Mouse (Mus musculus) central nervous system, embryonic 11.5 days (tissue): ENCODE measurements around the gene Olfr1499. TPM values are rescaled to one million over a fixed set of nuclear protein-coding genes. Genes with fewer than 3 reads are reported as not detected.

Experiments
- polyA plus RNA-seq: library from polyadenylated mRNA; depleted of rRNA; stranded (reverse); fragments of >200 nt; gene quantifications from 2 replicates; pipeline ENCODE4 v1.2.3, GENCODE M21; 2012; rRNA removed

Olfr1499 gene
- polyA plus RNA-seq = not detected in 2 replicates

DNA sequence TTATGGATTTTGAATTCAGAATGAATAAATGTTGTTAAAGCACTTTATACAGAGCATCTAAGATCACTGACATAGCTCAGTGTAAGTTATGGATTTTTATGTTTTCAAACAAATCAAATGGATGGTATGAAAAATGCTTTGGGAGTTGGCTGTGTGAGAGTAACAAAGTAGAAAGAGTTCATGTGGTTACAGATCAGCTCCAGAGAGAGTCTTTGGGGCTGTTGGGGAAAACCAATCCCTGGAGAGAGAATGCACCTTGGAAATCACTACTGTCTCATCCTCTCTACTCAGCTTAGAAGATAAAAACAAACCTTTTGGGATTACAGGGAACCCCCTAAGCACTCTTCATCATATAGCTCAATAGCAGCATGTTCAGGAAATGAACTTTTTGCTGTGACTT lies at the start of gene Olfr1499:
Gene Olfr1499, minus strand, starts transcription at position 101 of the 400 bp plus-strand sequence.

DNA sequence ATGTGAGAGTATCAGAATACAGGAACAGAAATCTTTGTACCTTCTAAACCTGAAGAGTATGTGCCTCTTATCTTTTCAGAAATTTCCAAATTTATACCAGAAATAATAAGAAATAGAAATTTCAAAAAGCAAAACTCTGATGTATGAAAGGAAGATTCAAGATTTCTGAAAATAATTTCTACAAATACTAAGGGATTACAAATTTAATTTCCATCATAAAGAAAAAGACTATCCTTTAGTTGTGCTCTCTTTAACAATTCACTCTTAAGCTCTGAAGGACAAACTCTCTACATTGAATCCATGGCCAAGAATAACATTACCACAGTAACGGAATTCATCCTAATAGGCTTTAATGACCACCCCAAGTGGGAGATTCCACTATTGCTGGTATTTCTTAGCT lies 42.2 kb upstream of the Olfr1499 start, which contains the start of gene Olfr1502:
Gene Olfr1502, plus strand, starts transcription at position 301 of the 400 bp plus-strand sequence.

DNA sequence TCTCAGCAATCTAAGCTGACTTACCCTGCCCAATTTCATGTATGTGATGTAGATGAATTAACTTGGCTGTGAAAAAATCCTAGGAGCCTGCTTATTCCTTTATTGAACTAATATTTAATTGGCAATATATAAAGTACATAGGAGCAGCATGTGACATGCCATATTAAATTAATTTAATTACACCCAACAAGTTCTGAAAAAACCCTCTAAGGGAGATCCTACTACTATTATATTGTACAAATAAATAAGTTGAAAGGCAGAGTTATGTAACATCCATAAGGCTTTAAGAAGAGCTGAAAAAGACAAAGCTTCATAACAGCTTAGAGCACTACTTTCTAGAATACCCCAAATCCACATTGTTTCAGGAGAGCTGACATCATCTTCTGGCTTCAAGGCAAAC lies 31.3 kb upstream of the Olfr1499 start, which contains the start of gene Olfr1501:
Gene Olfr1501, minus strand, starts transcription at position 101 of the 400 bp plus-strand sequence.

DNA sequence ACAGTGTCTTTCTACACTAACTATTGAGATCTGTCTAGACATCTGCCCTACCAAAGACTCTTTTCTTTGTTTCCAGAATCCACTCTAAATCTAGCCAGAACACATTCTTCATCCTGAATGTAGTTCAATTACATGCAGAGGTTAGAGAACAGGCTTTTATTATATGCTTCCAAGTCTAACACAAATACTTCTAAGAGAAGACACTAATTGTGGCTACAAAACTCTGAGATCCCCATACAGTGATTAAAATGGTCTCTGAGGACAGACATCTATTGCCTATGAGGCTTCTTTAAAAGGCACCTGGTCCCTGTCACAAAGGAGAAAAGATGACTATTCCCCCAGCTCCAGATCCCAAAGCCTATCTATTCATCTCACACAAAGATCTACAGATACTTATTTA lies 11.1 kb upstream of the Olfr1499 start, which contains the start of gene Olfr1500:
Gene Olfr1500, minus strand, starts transcription at position 101 of the 400 bp plus-strand sequence.

DNA sequence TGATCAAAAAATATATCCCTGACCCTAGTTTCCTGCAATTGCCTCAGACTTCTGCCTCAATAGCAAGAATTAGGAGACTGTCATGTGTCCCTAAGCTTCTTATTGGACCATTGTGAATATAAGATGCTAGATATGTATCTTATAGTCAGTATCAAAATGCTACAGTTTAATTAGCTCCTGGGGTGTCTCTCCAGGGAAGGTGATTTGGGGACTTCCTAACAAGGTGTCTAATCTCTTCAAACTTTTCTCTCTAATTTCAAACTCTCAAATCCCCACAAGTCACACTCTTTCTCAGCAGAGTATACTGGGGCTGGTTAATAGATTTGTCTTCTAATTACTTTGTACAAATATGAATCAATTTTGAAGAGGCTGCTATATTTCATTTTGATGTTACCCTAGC lies 21.1 kb downstream of the Olfr1499 start, which contains the start of gene Olfr1497:
Gene Olfr1497, minus strand, starts transcription at position 101 of the 400 bp plus-strand sequence.

DNA sequence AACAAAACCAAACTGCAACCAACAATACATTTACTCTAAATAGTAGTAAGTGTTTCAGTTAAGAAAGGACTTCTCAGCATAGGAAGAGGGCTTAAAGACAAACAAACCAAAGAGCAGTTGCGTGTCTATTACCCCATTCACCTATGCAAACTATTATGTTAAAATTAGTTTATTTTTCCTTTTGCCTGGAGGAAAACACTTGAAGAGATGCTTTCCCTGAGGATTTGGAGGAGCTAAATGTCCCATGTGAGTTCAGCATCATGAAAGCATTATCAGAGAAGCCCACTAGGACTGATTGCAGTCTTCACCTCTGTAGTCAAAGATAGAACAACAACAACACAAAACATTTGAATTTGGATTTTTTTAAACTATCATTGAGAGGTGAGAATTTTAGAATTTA lies 41.7 kb downstream of the Olfr1499 start, which contains the start of gene Olfr1496:
Gene Olfr1496, plus strand, starts transcription at position 301 of the 400 bp plus-strand sequence.

GRCm38 (mm10) chr19:13764306-13764705 lies 54.9 kb downstream of the Olfr1499 start, which contains the start of gene Olfr1495:
Gene Olfr1495, plus strand, starts transcription at chr19:13764606.

Other genes starting within 250 kb of the Olfr1499 start
- gene Olfr1484, start 235.9 kb downstream of the Olfr1499 start, polyA plus RNA-seq = not detected in 2 replicates
- gene Olfr1487, start 202.1 kb downstream of the Olfr1499 start, polyA plus RNA-seq = not detected in 2 replicates
- not detected in 2 replicates for gene Olfr1489, start 187.8 kb downstream of the Olfr1499 start, polyA plus RNA-seq
- gene Olfr1490, start 168.4 kb downstream of the Olfr1499 start, polyA plus RNA-seq = not detected in 2 replicates
- not detected in 2 replicates for gene Olfr1491, start 122.2 kb downstream of the Olfr1499 start, polyA plus RNA-seq
- not detected in 2 replicates for gene Olfr1493-ps1, start 96.2 kb downstream of the Olfr1499 start, polyA plus RNA-seq
- not detected in 2 replicates for gene Olfr1494, start 79.7 kb downstream of the Olfr1499 start, polyA plus RNA-seq
- gene Olfr1495, start 54.8 kb downstream of the Olfr1499 start, polyA plus RNA-seq = not detected in 2 replicates
- not detected in 2 replicates for gene Olfr1496, start 41.6 kb downstream of the Olfr1499 start, polyA plus RNA-seq
- not detected in 2 replicates for gene Olfr1497, start 21.2 kb downstream of the Olfr1499 start, polyA plus RNA-seq
- not detected in 2 replicates for gene Olfr1500, start 11.0 kb upstream of the Olfr1499 start, polyA plus RNA-seq
- gene Olfr1501, start 31.2 kb upstream of the Olfr1499 start, polyA plus RNA-seq = not detected in 2 replicates
- not detected in 2 replicates for gene Olfr1502, start 42.3 kb upstream of the Olfr1499 start, polyA plus RNA-seq
- gene Olfr1504, start 78.5 kb upstream of the Olfr1499 start, polyA plus RNA-seq = not detected in 2 replicates
- gene Olfr1505, start 94.1 kb upstream of the Olfr1499 start, polyA plus RNA-seq = not detected in 2 replicates